ENCODE assay signal across 24 mouse cellular contexts in genomic region chr1:188057892-188058291, GRCm38 (mm10).
A peak's percentile ranks its signal among the peaks of the same experiment; 100 is the strongest.
DNase-seq lines count a peak whose midpoint lies in the region; ATAC-seq and TF ChIP-seq lines count a peak whose summit lies in the region.
"Had no signal": no experiment of that assay in that cellular context is flagged by ENCODE, and none has a peak within 500 bp of the region (broad histone marks: within the 10 kb centered on the region; RNA-seq: fewer than 3 reads in every experiment).

No protein-coding gene starts in this region.

- WGBS in embryonic facial prominence, embryonic 14.5 days: 54% methylated on average over 4 of the region's 4 CpGs
- 69% methylated on average over 4 of the region's 4 CpGs for WGBS in embryonic facial prominence, embryonic 10.5 days
- WGBS in heart, embryonic 11.5 days (ENCODE audit: insufficient replicate concordance): 57% methylated on average over 4 of the region's 4 CpGs

- no peak overlapping the region for H3K4me3 ChIP-seq in embryonic facial prominence, embryonic 14.5 days (ENCODE audit: low read depth, low read length)
- H3K4me3 ChIP-seq in embryonic facial prominence, embryonic 10.5 days: no peak overlapping the region
- no peak overlapping the region for H3K4me3 ChIP-seq in heart, embryonic 11.5 days (ENCODE audit: low read depth, low read length)
- H3K4me3 ChIP-seq in myocyte: no peak overlapping the region
- H3K4me3 ChIP-seq: embryonic facial prominence, embryonic 13.5 days; forebrain, embryonic 13.5 days; forebrain, embryonic 15.5 days had no signal

- ATAC-seq in embryonic facial prominence, embryonic 14.5 days (ENCODE audit: low read depth): no peak
- no peak for ATAC-seq in heart, embryonic 11.5 days (replicated peaks; ENCODE audit: insufficient number of reproducible peaks, low FRiP score, low TSS enrichment)
- ATAC-seq: activated CD4-positive, CD25-positive, alpha-beta regulatory T cell, adult 4 months; CD4-positive, CD25-positive, alpha-beta regulatory T cell, adult 4 months; forebrain, embryonic 13.5 days; forebrain, embryonic 15.5 days; Patski had no signal

- peak; percentile 45 for DNase-seq in embryonic facial prominence, embryonic 14.5 days (ENCODE audit: low spot score)
- no peak for DNase-seq in embryonic facial prominence, embryonic 10.5 days (ENCODE audit: low spot score)
- peak; percentile 90 for DNase-seq in heart, adult 11 months
- peak; percentile 13 for DNase-seq in heart, postnatal 4 days
- DNase-seq in heart, postnatal 36 days: no peak
- DNase-seq: adrenal gland, adult 8-10 months; adrenal gland, postnatal 14 days; adrenal gland, postnatal 36 days; B cell, adult 2 months; cerebellum, adult 11-12 months; cerebellum, adult 2 months; cerebellum, adult 9-10 months; cerebellum, postnatal 10 days; cerebellum, postnatal 25 days had no signal

- H3K27ac ChIP-seq in embryonic facial prominence, embryonic 14.5 days (replicated peaks; ENCODE audit: low read depth, low read length): no peak overlapping the region
- no peak overlapping the region for H3K27ac ChIP-seq in embryonic facial prominence, embryonic 10.5 days (replicated peaks)
- no peak overlapping the region for H3K27ac ChIP-seq in heart, embryonic 11.5 days (ENCODE audit: low read depth, low read length)
- H3K27ac ChIP-seq: embryonic facial prominence, embryonic 13.5 days; forebrain, embryonic 13.5 days; forebrain, embryonic 15.5 days had no signal

- H3K4me2 ChIP-seq in embryonic facial prominence, embryonic 14.5 days (ENCODE audit: low read depth, low read length): no peak overlapping the region
- H3K4me2 ChIP-seq in heart, embryonic 11.5 days: no peak overlapping the region
- peak overlapping the region; percentile 15 for H3K4me2 ChIP-seq in myocyte (ENCODE audit: low read depth)
- H3K4me2 ChIP-seq: embryonic facial prominence, embryonic 13.5 days; forebrain, embryonic 13.5 days; forebrain, embryonic 15.5 days had no signal

- H3K36me3 ChIP-seq in embryonic facial prominence, embryonic 14.5 days (ENCODE audit: control insufficient read depth, insufficient read depth, low read length): no peaks in the 10 kb centered on the region
- no peaks in the 10 kb centered on the region for H3K36me3 ChIP-seq in embryonic facial prominence, embryonic 10.5 days (replicated peaks)
- no peaks in the 10 kb centered on the region for H3K36me3 ChIP-seq in heart, embryonic 11.5 days (ENCODE audit: control insufficient read depth, insufficient read depth, low read length)
- no peaks in the 10 kb centered on the region for H3K36me3 ChIP-seq in myocyte (ENCODE audit: control insufficient read depth, insufficient read depth)
- H3K36me3 ChIP-seq: embryonic facial prominence, embryonic 13.5 days; forebrain, embryonic 15.5 days; G1E had no signal

- H3ac ChIP-seq in myocyte (ENCODE audit: control insufficient read depth, insufficient read length): no peak overlapping the region

- no peaks in the 10 kb centered on the region for H3K27me3 ChIP-seq in embryonic facial prominence, embryonic 14.5 days (replicated peaks; ENCODE audit: control insufficient read depth, insufficient read depth, low read length)
- no peaks in the 10 kb centered on the region for H3K27me3 ChIP-seq in embryonic facial prominence, embryonic 10.5 days (replicated peaks; ENCODE audit: low read depth, poor library complexity, severe bottlenecking)
- no peaks in the 10 kb centered on the region for H3K27me3 ChIP-seq in heart, embryonic 11.5 days (ENCODE audit: control insufficient read depth, insufficient read depth, low read length)
- no peaks in the 10 kb centered on the region for H3K27me3 ChIP-seq in myocyte (ENCODE audit: control insufficient read depth, insufficient read depth, insufficient read length)
- H3K27me3 ChIP-seq: CH12.LX; embryonic facial prominence, embryonic 13.5 days; forebrain, embryonic 13.5 days; forebrain, embryonic 15.5 days; Patski had no signal

- H3K9ac ChIP-seq in embryonic facial prominence, embryonic 14.5 days (ENCODE audit: low read depth, low read length): no peak overlapping the region
- no peak overlapping the region for H3K9ac ChIP-seq in heart, embryonic 11.5 days (ENCODE audit: low read depth, low read length)
- H3K9ac ChIP-seq: embryonic facial prominence, embryonic 13.5 days; forebrain, embryonic 13.5 days; forebrain, embryonic 15.5 days had no signal

- intact Hi-C loops in heart, postnatal 36 days (cut with DNase I): no loop called here

- no peak for TF ChIP-seq POLR2A in myocyte (IDR thresholded peaks at IDR 0.05; ENCODE audit: insufficient read length, low read depth)

- H3K79me2 ChIP-seq in myocyte (ENCODE audit: control insufficient read depth, insufficient read depth): no peaks in the 10 kb centered on the region

- no peaks in the 10 kb centered on the region for H3K4me1 ChIP-seq in embryonic facial prominence, embryonic 14.5 days (ENCODE audit: control insufficient read depth, insufficient read depth, low read length)
- 0 out of 2 replicates have a peak, but pooled peaks cover 2% of the 10 kb centered on the region for H3K4me1 ChIP-seq in embryonic facial prominence, embryonic 10.5 days
- peaks cover 10% of the 10 kb centered on the region for H3K4me1 ChIP-seq in heart, embryonic 11.5 days (ENCODE audit: control insufficient read depth, insufficient read depth, low read length)
- H3K4me1 ChIP-seq: embryonic facial prominence, embryonic 13.5 days; forebrain, embryonic 13.5 days; forebrain, embryonic 15.5 days had no signal

- H3K9me3 ChIP-seq in embryonic facial prominence, embryonic 14.5 days (ENCODE audit: control insufficient read depth, low read length): no peaks in the 10 kb centered on the region
- H3K9me3 ChIP-seq in embryonic facial prominence, embryonic 10.5 days: no peaks in the 10 kb centered on the region
- no peaks in the 10 kb centered on the region for H3K9me3 ChIP-seq in heart, embryonic 11.5 days (replicated peaks; ENCODE audit: control insufficient read depth, low read length)
- H3K9me3 ChIP-seq: embryonic facial prominence, embryonic 13.5 days; forebrain, embryonic 13.5 days; forebrain, embryonic 15.5 days had no signal

TF ChIP-seq in myocyte, 11 proteins besides CTCF, POLR2A, EP300 and RAD21:
- TF ChIP-seq POLR2AphosphoS2 (IDR thresholded peaks at IDR 0.05; ENCODE audit: insufficient read length, low read depth): no peak
- no peak for TF ChIP-seq SRF (IDR thresholded peaks at IDR 0.05; ENCODE audit: control insufficient read depth, insufficient read length, low read depth)
- no peak for TF ChIP-seq REST (IDR thresholded peaks at IDR 0.05; ENCODE audit: insufficient read depth, insufficient read length)
- no peak for TF ChIP-seq USF1 (IDR thresholded peaks at IDR 0.05; ENCODE audit: low read depth)
- no peak for TF ChIP-seq TCF12 (IDR thresholded peaks at IDR 0.05; ENCODE audit: insufficient read depth, poor library complexity, severe bottlenecking)
- TF ChIP-seq TCF3 (IDR thresholded peaks at IDR 0.05; ENCODE audit: insufficient read length, low read depth): no peak
- TF ChIP-seq MYOG (IDR thresholded peaks at IDR 0.05; ENCODE audit: control insufficient read depth in 1 of 3, insufficient read depth in 1 of 3, insufficient read length in 2 of 3, low read depth in 2 of 3): peak in 2 of 3 experiments; percentile 73 to 83
- TF ChIP-seq E2F4 (IDR thresholded peaks at IDR 0.05; ENCODE audit: insufficient read depth): no peak
- peak in 2 of 3 experiments; percentile 46 to 78 for TF ChIP-seq MYOD1 (IDR thresholded peaks at IDR 0.05; ENCODE audit: control insufficient read depth in 1 of 3, insufficient read length in 2 of 3, low read depth in 2 of 3)
- TF ChIP-seq MAX (IDR thresholded peaks at IDR 0.05; ENCODE audit: low read depth): no peak
- TF ChIP-seq CEBPB (IDR thresholded peaks at IDR 0.05; ENCODE audit: insufficient read depth, poor library complexity, severe bottlenecking): no peak

Comparison
In these comparisons a context has a peak if more than half of its experiments do, and no peak if none do; other contexts are left out.
1. DNase-seq: peak in embryonic facial prominence, embryonic 14.5 days (single experiment), heart, adult 11 months (single experiment) and heart, postnatal 4 days (single experiment); none in embryonic facial prominence, embryonic 10.5 days (single experiment) and heart, postnatal 36 days (0 of 2).